Mouse (Mus musculus) frontal cortex, adult (tissue): Measurements from ENCODE around the gene 4933427D14Rik.

Source experiments
- ATAC-seq: cut with Nextera tagmentation; 2 replicates; pipeline ENCODE4 v1.9.2; 2017; ENCODE audit warnings: mild to moderate bottlenecking, moderate library complexity, mixed read lengths; ENCODE audit not compliant: low TSS enrichment

Gene 4933427D14Rik

DNA sequence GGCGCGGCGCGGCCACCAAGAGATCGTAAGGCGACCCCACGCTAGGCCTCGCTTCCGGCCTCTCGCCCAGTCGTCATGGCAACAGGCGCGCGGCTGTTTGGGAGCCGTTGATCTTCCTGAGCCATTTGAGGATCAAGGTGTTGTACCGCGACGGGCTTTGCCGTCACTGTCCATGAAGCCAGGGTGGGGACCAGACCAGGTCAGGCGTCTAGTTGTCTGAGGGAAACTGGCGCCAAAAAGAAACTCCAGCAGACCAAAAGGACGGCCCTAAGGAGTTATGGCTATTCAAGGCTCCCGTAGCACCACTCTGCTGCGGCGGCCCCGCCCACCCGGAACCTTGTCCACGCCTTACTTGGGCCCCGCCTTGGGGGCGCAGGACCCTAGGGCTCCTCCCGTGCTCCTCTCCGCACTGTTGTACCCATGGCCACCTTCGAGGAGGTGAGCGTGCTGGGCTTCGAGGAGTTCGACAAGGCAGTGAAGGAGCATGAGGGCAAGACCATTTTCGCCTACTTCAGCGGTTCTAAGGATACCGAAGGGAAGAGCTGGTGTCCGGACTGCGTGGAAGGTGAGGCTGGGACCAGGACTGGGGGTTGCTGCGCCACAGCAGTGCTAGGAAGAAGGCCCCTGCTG is at the start of gene 4933427D14Rik, which contains the start of gene Txndc17:
Gene 4933427D14Rik (minus strand): TSS at position 256 of the 630 bp plus-strand sequence.
Gene Txndc17 (plus strand): TSS at position 344 of the 630 bp plus-strand sequence.
- peak; percentile 63 for ATAC-seq

DNA sequence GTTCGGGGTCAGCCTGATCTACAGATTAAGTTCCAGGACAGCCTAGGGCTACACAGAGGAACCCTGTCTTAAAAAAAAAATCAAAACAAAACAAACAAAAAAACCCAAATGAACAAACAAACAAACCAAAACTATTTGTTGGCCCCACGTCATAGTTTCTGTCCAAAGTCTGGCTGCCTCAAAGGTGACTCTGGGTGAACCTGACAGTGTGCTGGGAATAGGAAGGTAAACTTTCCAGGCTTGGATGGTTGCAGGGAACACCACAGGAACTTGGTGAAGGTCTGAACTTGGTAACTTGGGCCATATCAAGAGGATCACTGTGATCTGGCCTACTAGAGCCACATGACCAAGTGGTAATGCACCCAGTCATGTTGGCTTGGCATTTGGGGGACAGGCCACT is 49.2 kb upstream of the 4933427D14Rik start:
- ATAC-seq: no peak

DNA sequence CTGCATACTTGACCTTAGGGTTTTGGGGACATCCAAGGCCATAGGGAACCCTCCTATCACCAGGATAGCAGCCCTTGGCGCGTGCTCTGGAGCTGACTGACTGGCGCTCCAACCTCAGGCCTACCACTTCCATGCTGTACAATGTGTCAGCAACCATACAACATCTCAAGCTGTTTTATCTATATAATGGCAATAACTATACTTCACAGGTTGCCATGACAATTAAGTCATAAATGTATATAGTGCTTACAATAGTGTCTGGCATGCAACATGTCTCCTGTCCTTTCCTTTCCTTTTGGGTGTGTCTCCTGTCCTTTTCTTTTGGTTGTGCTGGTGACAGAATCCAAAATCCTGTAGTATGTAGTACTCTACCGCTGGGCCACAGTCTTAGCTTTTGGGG is 48.4 kb upstream of the 4933427D14Rik start:
- ATAC-seq: no peak

DNA sequence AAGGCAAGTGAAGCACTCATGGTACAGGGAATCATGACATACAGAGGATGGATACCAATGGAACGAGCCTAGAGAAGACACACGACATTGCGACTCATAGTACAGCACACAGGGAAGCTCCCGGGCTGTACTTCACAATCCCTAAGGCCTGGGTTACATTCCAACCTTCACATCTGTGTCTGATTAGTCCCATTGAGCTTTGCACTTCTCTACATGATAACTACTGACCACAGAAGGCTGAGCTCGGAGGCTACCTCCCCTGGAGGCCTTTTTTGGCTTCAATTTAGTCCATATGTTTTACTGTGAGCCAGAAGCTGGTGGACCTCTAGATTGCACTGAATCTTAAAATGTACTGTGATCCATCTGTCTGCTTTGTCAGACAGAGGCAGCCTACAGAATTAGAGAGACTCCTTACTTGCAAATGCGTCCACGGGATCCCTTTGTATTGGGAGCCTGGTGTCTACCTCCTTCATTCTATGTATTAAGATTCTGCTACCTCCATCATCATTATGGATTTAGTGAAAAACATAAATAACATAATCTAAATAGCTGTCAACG is 38.0 kb upstream of the 4933427D14Rik start:
- peak; percentile 89 for ATAC-seq

DNA sequence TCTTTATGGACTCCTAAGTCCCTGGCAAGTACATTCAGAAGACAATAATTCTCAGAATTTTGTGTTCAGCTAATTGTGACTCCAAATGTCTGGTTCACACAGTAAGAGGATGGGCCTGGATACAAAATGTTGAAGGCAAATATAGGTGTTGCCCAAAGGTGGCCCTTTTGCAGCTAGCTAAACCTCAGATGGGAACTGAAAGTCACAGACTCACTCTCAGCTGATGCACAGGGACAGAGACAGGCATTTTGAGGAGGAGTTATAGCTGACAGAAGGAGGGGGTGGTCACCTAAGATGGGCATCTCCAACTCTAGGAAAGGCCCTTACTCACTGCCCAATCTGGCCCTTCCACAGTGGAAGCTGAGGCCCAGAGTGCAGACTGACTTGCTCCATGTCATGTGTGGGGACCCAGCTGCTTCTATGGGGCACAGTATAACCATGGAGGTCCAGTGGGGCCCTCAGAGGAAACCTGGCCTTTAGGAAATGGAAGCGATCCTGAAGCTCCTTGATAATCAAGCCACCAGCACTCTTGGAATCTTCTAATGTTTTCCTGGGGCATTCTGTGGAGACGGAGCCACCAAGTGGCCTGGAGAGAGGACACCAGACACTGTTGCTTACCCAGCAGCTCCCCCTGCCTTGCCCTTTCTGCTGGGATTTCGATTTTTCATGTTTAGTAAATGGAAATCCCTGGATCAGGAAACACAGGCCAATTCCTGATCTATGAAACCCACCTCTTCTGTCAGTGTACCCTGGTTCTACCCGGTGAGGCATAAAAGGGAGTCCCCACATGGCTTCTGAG is 33.0 kb upstream of the 4933427D14Rik start:
- no peak for ATAC-seq

DNA sequence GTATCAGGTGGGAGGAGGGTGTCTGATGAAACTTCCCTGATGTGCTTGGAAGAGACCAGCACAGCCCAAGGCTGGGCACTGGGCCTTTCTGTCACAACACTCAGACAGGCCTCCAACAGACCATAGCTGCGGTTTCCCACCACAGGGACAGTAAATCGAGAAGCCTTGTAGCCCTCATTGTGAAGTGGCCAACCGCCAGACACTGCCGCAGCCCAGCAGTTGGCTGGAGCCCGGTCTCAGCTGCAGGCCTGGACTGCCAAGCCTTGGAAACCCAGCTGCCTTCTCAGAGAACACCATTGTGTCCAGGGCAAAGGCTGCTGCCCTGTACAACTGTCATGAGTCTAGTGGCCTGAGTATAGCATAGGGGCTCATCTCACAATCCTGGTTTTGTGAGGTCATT is 26.8 kb upstream of the 4933427D14Rik start:
- peak; percentile 69; the same call in 1 of the 2 replicates for ATAC-seq

DNA sequence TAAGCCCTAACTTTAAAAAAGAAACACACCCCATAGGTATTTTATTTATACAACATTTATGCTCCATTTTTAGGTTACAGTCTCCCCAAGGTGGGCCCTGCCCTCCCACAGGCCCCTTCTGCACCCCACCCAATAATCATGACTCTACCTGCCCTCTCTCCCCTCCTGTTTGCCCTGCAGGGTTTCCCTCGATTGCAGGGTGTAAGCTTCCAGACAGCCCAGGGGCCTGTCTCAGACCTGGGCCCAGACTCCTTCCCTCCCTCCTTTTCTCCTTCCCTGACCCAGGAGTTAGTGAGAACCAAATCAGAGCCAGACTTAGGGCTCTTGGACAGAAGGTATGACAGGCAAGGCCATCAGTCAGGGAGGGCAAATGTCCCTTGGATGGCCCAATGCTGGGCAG is 25.7 kb upstream of the 4933427D14Rik start:
- no peak for ATAC-seq

DNA sequence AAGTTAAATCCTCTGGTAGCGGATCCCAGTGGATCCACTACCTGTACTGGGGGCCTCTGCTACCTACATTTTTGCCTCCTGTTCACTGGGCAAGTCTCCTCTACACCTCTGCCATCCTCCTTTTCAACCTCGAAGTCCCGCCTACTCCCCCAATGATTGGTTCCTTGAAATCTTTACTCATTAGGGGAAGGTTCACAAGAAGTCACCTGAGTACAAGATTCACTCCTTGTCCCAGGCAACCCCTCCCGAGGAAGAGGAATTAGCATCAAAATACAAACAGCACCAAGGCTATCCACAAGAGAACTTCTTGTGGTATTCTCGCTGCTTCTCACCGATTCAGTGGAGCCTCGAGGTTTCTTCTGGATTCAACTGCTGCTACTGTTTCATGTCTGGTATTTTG is 24.8 kb upstream of the 4933427D14Rik start:
- ATAC-seq: no peak

DNA sequence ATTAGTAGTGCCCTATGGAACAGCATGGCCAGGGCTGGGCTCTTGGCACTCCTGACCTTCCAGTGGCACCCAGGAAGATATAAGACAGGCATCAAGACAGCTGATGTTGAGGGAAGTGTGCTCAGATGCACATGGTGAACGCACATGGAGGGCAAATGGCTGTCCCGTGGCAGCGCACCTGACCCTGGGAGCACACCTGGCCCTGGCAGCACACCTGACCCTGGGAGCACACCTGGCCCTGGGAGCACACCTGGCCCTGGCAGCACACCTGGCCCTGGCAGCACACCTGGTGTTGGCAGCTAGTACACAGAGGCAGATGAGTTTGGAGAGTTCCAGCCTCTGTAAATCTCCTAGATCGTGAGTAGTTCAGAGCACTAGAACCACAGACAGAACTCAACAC is 21.3 kb upstream of the 4933427D14Rik start:
- no peak for ATAC-seq

DNA sequence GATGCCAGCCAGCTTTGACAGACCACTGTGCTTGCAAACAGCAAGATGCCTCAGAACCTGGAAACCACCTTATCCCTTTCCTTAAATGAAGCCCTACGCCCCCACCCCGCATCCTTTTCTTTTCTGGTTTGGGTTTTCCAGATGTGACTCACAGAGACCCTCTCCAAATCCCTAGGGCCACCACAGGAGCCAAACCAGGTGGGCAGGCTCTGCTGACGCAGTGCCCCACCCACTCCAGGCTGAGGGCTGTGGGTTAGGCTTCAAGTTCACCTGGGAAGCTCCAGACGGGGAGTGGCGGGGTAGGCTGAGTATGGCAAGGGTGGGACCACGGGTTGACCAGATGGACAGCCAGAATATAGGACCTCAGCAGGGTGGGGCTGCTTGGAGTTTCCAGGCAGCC is 19.6 kb upstream of the 4933427D14Rik start:
- ATAC-seq: no peak

DNA sequence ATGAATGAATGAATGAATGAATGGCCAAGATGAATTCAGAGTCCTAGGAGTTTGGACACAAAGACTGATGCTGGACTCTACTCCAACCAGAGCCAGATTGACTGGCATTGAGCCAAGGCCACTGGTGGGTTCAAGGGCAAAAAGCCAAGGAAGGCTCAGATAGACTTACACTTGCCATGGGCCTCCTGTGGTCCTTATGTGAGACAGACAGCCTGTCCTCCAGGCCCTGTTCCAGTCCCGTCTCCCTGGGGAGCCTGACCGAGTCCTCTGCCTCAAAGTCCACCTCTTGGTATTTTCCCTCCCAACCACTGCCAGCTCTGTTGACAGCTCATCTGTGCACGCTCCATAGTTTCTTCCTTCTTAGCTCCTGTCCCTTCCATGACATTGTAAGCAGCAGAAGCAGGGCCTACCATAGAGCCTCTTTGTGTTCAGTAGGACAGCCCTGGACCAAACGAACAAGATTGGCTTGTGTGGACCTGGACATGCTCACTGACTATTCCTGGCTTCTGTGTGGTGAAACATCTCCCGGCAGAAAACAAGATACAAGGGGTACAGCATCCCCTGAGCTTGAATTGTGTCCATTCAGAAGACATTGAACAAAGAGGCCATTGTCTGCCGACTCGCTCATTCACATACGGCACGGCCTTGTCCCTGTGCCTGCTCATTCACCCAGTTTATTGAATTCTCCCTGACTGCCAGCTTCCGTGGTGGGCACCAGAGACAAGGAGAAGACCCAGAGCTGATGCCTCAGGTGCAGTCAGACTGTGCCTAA is 18.9 kb upstream of the 4933427D14Rik start:
- ATAC-seq: peak; percentile 50; the same call in 1 of the 2 replicates

DNA sequence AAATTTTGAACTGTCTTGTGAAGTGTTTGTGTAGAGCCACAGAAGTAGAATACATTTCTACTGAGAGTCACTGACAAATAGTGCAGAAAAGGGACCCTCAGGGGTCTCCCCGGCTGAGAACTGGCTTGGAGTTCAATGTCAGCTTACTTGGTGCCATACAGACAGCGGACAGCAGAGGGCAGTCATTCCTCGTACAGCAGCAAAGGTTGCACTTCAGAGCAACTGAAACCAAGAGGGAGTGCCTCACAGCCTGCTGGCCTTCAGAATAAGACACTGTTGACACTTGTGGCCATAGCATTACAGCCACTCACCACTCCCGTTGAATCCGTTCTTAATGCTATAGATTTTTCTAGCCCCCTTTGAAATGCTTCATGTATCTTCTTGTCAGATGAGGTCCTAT is 17.6 kb upstream of the 4933427D14Rik start:
- ATAC-seq: peak; percentile 70

DNA sequence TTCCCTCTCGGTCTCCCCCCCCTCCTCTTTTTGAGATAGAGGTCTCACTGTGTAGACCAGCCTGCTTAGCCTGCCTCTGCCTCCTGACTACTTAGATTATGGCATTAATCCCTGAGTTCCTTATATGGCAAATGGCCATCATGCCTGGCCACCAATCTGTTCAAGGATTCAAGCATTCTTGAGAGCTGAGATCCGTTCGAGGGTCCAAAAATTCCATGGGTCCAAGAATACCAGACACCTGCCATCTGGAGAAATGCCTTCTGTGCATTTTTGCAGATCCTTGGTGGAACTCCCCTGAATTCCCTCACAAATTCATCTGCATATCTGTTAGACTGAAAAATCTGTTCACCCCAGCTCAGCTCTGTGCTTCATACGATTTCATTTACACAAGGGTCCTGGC is 16.2 kb upstream of the 4933427D14Rik start:
- ATAC-seq: no peak

DNA sequence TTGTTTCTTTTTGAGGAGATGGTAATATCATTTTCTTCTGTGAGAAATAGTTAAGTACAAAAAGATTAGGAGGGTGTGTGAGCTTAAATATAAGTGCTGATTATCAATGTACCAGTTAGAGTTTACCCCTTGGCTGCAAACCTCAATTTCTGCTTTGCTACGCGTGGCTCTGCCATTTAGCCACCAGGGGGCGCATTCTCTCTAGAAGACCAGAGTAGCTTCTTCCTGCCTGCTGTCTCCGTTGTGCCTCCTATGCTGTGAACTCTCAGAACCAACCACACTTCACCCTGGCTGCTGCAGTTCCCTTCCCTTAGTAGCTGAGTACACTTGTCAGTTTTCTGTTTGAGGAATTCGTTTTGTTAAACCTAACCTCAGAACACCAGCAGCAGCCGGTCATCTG is 14.0 kb upstream of the 4933427D14Rik start:
- ATAC-seq: peak; percentile 72

DNA sequence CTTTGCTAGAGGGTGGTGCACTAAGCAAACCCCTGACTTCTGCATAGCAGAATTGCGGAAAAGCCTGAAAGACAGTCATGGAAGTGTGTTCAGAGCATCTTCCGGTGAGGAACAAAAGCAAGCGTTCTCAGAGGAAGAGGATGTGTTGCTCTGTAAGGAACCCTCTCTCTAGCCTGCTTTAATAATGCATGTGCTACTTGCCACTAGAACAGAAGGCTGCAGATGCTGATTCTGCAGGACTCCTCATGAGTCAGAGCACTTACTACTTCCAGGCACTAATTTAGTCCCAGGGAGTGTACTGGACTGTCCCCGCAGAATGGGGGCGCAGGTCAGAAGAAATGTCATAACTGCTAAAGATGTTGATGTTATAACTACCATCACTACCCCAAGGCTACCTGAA is 9.9 kb upstream of the 4933427D14Rik start:
- 0 out of 2 replicates have a peak, but pooled peaks have one; percentile 22 for ATAC-seq

DNA sequence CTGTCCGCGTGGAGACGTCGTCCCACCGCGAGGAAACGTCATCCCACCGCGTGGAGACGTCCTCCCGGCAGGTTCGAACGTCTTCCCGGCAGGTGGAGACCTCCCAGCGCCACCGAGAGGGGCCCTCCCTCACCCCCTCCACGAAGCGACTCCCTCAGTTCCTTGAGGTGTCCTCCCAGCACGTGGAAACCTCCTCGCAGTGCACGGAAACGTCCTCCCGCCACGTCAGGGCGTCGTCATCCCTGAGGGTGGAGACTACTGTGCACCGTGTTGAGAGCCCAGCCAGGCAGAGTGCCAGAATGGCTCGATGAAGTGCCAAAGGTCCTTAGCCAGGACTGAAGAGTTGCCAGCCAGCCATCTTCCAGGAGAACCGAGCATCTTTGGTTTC is 8.1 kb upstream of the 4933427D14Rik start, which contains the start of gene Med31:
Gene Med31 (minus strand): TSS at position 183 of the 388 bp plus-strand sequence.
- peak; percentile 66 for ATAC-seq

DNA sequence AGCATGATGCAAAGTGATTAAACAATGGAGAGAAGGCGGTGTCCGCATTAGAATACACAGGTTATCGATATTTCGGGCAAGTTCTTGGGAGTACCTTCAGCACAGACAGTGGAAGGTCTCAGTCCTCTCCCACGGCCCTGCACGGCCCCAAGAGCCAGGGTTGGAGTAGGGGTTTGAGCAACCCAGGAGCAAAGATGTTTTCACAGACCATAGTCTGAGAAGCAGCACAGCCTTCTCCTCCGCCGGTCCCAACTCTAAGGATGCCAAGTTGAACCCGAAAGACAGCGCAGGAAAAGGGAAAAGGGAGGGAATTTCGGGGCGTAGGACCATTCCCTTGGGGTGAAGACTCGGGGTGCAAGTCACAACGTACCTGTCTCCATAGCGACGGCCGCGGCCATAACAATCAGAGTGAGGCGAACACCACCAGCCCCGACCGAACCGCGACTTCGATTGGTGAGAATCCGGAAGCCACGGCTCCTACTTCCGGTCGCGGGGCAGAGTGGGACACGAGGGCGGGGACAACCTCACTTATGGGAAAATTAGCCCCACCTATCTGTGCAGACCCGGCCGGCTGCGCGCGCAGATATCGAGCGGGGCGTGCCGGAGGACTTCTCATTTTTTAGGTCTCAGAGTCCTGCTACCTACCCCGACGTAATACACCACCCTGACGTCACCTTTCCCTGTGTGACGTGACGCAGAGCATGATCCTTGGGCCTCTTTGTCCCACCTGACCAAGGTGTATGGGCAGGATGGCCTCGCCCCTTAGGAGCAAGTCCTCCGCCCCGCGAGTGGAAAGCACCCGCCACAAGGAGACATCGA is 7.5 kb upstream of the 4933427D14Rik start:
- peak; percentile 94 for ATAC-seq

DNA sequence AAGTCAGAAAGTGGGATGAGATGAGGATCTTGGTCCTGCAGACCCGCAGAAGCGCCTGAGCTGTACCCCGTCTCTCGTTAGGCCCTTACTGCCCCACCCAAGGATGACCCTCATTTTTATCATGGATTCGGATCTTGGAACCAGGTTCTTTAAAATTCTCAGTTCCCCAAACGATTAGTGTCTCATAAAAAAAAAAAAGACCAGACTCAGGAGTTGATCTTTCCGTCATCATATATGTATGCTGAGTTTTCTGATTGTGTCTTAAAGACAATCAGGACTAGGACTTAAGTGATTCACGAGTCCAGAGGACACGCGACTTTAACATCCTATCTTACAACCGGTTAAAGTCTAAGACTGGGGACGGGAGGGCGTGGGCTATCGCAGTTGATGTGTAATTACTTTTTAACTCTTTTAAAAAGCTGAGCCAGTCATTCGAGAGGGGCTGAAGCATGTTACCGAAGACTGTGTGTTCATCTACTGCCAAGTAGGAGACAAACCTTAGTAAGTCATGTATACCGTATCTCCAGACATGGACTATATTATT is 647 bp upstream of the 4933427D14Rik start:
- ATAC-seq: no peak

DNA sequence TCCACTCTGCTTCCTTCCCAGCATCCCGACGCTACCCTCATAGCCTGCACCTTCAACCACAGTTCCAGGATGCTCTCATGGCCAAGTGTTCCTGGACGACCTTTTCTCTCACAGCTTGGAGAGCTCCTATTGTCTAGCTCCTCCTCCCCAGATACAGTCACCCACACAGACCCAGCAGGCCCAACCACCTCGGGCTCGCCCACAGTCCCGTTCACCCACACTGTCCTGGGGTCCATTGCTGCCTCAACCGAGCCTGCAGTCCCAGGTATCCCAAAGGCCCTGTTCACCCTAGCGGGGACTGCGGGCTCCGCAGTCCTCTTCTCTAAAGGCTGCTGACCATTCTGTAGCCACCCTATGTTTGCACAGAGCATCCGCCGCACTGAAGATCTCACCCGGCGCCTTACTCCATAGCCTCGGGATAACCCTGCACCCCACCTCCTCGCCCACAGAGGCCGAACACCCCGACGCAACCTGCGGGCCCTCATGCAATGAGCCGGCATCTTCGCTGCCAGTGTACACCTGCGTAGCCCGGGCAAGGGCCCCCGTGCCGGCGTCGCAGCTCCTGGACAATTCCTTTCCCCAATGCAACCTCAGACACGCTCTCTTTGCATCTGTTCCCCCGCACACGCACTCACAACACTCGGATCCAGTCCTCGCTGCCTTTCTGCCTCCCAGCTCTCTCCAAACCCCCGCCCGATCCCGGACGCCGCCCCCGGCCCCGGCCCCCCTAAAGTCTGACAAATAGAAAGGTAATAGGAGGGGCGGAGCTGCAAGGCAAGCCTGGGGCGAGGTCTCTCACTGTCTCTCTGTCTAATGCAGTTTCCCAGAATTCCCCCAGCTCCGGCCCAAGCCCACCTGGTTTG is 687 bp downstream of the 4933427D14Rik start, which contains the start of gene Gm43951:
Gene Gm43951 (minus strand): TSS at position 500 of the 863 bp plus-strand sequence.
- ATAC-seq: peak; percentile 45

DNA sequence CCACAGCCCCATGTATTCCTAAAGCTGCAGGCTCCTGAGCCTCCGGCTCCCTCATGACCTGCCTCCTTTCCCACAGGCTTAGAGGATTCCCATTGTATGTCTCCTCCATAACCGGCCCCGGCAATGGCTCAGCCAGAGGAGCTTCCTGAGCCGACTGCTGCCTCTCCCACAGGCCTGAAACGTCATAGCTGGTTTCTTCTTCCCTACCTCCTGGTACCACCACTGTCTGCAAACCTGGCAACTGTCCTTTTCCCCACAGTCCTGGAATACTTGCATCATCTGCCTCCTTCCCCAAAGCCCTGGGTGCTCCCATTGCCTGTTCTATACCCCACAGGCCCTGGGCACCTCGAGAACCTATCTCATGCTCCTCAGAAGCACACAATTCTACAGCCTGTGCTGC is 2.0 kb downstream of the 4933427D14Rik start:
- peak; percentile 24; the same call in 1 of the 2 replicates for ATAC-seq
